Mouse (Mus musculus) heart, adult 2 months (tissue): ENCODE data around the gene Dexi. TPM values are rescaled to one million over a fixed set of nuclear protein-coding genes. Genes with fewer than 3 reads are reported as not detected.

Experiments used
- DNase-seq, 2 experiments: peaks; one replicate each; pipeline ENCODE4 v3.0.0; 2021
- H3K27ac ChIP-seq: fragments of 200-600 bp; 2 replicates; pipeline ENCODE4 v1.8.1; 2022
- H3K27me3 ChIP-seq: fragments of 200-500 bp; 2 replicates; pipeline ENCODE4 v1.6.1; 2012; ENCODE audit warnings: mild to moderate bottlenecking, low read length, inconsistent platforms, mixed read lengths; ENCODE audit not compliant: control insufficient read depth, insufficient read depth
- H3K36me3 ChIP-seq: fragments of 200-500 bp; 2 replicates; pipeline ENCODE4 v1.6.1; 2012; ENCODE audit warnings: low read length, inconsistent platforms; ENCODE audit not compliant: control insufficient read depth, insufficient read depth
- H3K4me1 ChIP-seq: fragments of 200-500 bp; 2 replicates; pipeline ENCODE4 v1.6.1; 2011; ENCODE audit warnings: low read length; ENCODE audit not compliant: control insufficient read depth, insufficient read depth
- H3K4me3 ChIP-seq: fragments of 200-600 bp; 2 replicates; pipeline ENCODE4 v1.8.1; 2022
- H3K79me2 ChIP-seq: fragments of 200-500 bp; replicated peaks from 2 replicates; pipeline ENCODE4 v1.6.1; 2012; ENCODE audit warnings: mild to moderate bottlenecking, inconsistent platforms, low read length, moderate library complexity, mixed read lengths; ENCODE audit not compliant: control insufficient read depth, insufficient read depth
- H3K9ac ChIP-seq: fragments of 200-500 bp; 2 replicates; pipeline ENCODE4 v1.6.1; 2012; ENCODE audit warnings: low read depth, mild to moderate bottlenecking, control low read depth, inconsistent platforms, low read length, mixed read lengths
- CTCF ChIP-seq: fragments of 200-600 bp; IDR thresholded peaks from 2 replicates; pipeline ENCODE4 v1.8.1; 2022; ENCODE audit warnings: antibody characterized with exemption, mild to moderate bottlenecking, moderate library complexity
- EP300 ChIP-seq: fragments of 200-500 bp; IDR thresholded peaks from 2 replicates; pipeline ENCODE4 v1.6.1; 2011; ENCODE audit warnings: low read depth, low read length, control low read depth; ENCODE audit not compliant: insufficient read depth
- POLR2A ChIP-seq: fragments of 200-500 bp; IDR thresholded peaks from 2 replicates; pipeline ENCODE4 v1.6.1; 2011; ENCODE audit warnings: mild to moderate bottlenecking, low read depth, low read length, control low read depth; ENCODE audit not compliant: insufficient read depth
- WGBS: fragments of 180-500 bp; shearing (Covaris S2); methylation state at CpG from one replicate; pipeline ENCODE4 v1.1.7; 2018; 5-methylcytosine and 5-hydroxymethylcytosine counted together
- intact Hi-C: fragments of 180-260 bp; cut with DNase I; formaldehyde crosslinking; loops from one replicate; pipeline ENCODE4 v1.15.1; 2025
- polyA plus RNA-seq: library from polyadenylated mRNA; depleted of rRNA; stranded (reverse); fragments of >200 nt; gene quantifications from 2 replicates; pipeline ENCODE4 v1.2.3, GENCODE M21; 2012
- total RNA-seq, 2 experiments: library from RNA; stranded (reverse); gene quantifications; 2 replicates each; pipeline ENCODE4 v1.2.3; 2021

Dexi gene
- total and polyA plus RNA-seq, 3 experiments, result 32.1 to 65.5 (median 41.1) TPM

DNA sequence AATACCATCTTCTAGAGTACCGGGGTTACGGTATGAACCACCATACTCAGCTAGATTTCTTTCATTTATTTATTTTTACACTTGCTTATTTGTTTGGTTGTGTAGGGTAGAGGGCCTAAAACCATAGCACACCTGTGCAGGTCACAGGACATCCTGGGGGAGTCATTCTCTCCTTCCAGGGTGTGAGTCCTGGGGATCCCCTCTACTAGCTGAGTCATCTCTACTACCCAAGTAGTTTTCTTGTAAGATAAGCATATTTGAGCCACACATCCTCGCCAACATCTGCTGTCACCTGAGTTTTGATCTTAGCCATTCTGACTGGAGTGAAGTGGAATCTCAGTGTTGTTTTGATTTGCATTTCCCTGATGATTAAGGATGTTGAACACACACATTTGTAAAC is 50.3 kb downstream of the Dexi start:
- Histone ChIP-seq H3K27me3 (no peaks in the 10 kb centered on the region; the same call in 1 of the 2 replicates), H3K4me1 (peaks cover 2% of the 10 kb centered on the region; the same call in 1 of the 2 replicates), H3K4me3 (no peak overlapping the region), H3K9ac (no peak overlapping the region), H3K27ac (no peak overlapping the region), H3K79me2 (no peaks in the 10 kb centered on the region), H3K36me3 (no peaks in the 10 kb centered on the region)
- no peak for DNase-seq
- TF ChIP-seq POLR2A (no peak), CTCF (no peak), EP300 (no peak)
- intact Hi-C loops, result no loop called here
- WGBS, result 81% methylated on average over 3 of the region's 3 CpGs

DNA sequence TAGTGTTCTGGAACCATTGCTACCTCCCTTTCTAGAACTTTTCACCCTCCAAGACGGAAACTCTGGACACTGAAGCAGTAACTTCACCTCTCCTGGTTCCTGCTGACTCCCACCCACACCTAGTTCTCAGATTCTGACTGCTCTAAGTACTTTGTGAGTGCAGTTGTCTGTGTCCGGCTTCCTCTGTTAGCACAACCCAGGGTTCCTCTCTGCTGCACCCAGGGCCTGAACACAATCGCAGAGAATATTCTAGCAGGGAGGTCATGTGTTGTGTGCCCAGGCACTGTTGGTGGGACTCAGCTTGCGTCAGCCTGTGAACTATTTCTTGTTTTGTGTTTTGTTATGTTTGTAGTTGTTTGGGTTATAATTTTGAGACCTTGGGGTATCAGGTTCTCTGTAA is 51.1 kb downstream of the Dexi start:
- H3K4me3 ChIP-seq, result no peak overlapping the region
- H3K4me1 ChIP-seq, result peaks cover 2% of the 10 kb centered on the region; the same call in 1 of the 2 replicates
- intact Hi-C loops, result no loop called here
- H3K36me3 ChIP-seq, result no peaks in the 10 kb centered on the region
- H3K27me3 ChIP-seq, result no peaks in the 10 kb centered on the region; the same call in 1 of the 2 replicates
- H3K27ac ChIP-seq, result no peak overlapping the region
- no peaks in the 10 kb centered on the region for H3K79me2 ChIP-seq
- H3K9ac ChIP-seq, result no peak overlapping the region
- DNase-seq, result no peak
- 85% methylated on average over 4 of the region's 4 CpGs for WGBS
- TF ChIP-seq EP300 (no peak), POLR2A (no peak), CTCF (no peak)

DNA sequence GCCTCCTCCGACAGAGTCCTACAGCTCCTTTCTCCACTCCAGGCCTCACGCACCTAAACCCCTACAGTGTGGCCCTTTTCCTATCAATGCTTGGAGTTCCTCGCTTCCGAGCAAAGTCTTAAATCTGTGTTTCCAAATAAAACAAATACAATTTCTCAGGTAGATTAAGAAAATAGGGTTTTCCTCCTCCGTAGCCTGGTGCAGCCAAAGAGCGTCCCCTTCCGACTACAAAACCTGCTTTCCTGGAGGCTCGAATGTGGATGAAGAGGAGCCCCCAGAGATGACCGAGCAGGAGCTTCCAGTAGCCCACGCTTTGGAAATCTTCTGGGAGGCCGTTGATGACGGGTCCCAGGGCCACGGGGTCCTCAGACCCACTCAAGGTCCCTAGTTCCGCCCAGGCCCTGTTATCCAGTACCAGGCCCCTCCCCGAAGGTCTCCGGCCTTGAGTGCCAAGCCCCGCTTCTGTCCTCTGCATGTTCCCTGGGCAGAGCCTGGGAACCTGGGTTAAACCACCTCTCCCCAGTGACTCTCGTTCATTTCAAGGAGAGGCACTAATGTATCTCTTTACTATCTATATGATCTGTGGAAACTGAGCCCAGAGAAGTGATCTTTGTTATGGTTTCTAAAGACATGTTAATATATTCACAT is 52.2 kb downstream of the Dexi start:
- intact Hi-C loops, result no loop called here

GRCm38 (mm10) chr16:10489904-10490457 is 52.9 kb downstream of the Dexi start:
- Histone ChIP-seq H3K27me3 (no peaks in the 10 kb centered on the region; the same call in 1 of the 2 replicates), H3K4me1 (peaks cover 2% of the 10 kb centered on the region; the same call in 1 of the 2 replicates), H3K36me3 (no peaks in the 10 kb centered on the region), H3K79me2 (no peaks in the 10 kb centered on the region), H3K4me3 (peak overlapping the region; percentile 29), H3K27ac (no peak overlapping the region), H3K9ac (peak overlapping the region; percentile 22; the same call in 1 of the 2 replicates)
- DNase-seq, result no peak
- intact Hi-C loops, result no loop called here
- TF ChIP-seq EP300, result no peak
- TF ChIP-seq CTCF, result no peak
- 11% methylated on average over 14 of the region's 14 CpGs for WGBS

More for the DNA sequence above, 52.2 kb downstream of the Dexi start:
- Histone ChIP-seq H3K9ac (no peak overlapping the region), H3K4me1 (peaks cover 2% of the 10 kb centered on the region; the same call in 1 of the 2 replicates), H3K79me2 (no peaks in the 10 kb centered on the region), H3K27me3 (no peaks in the 10 kb centered on the region; the same call in 1 of the 2 replicates), H3K27ac (no peak overlapping the region), H3K36me3 (no peaks in the 10 kb centered on the region), H3K4me3 (no peak overlapping the region)
- WGBS, result 82% methylated on average over 18 of the region's 18 CpGs
- no peak for TF ChIP-seq EP300
- no peak for TF ChIP-seq POLR2A
- DNase-seq, result no peak

DNA sequence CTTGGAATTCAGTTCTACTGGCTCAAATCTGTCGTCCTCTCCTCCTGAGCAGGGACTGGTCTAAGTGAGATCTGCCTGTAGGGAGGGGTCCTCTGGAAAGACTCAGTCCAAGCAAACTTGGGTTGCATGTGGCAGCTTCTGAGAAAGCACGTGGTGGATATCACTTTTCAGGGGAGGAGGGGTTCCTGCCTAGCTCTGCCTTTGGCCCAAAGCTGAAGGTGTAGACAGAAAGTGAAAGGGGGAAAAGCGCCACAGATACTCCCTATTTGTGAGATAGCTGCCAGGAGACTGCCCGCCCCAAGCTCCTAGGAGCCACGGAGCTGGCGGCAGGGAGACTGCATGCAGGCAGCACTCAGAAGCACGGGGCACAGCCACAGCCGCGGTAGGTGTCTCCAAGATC is 53.4 kb downstream of the Dexi start:
- 4% methylated on average over 9 of the region's 9 CpGs for WGBS
- Histone ChIP-seq H3K27ac (no peak overlapping the region), H3K27me3 (no peaks in the 10 kb centered on the region; the same call in 1 of the 2 replicates), H3K36me3 (no peaks in the 10 kb centered on the region), H3K79me2 (no peaks in the 10 kb centered on the region), H3K9ac (no peak overlapping the region), H3K4me3 (peak overlapping the region; percentile 29), H3K4me1 (peaks cover 2% of the 10 kb centered on the region; the same call in 1 of the 2 replicates)
- TF ChIP-seq POLR2A, result no peak
- no peak for TF ChIP-seq EP300
- no peak for TF ChIP-seq CTCF
- no peak for DNase-seq
- intact Hi-C loops, result no loop called here

DNA sequence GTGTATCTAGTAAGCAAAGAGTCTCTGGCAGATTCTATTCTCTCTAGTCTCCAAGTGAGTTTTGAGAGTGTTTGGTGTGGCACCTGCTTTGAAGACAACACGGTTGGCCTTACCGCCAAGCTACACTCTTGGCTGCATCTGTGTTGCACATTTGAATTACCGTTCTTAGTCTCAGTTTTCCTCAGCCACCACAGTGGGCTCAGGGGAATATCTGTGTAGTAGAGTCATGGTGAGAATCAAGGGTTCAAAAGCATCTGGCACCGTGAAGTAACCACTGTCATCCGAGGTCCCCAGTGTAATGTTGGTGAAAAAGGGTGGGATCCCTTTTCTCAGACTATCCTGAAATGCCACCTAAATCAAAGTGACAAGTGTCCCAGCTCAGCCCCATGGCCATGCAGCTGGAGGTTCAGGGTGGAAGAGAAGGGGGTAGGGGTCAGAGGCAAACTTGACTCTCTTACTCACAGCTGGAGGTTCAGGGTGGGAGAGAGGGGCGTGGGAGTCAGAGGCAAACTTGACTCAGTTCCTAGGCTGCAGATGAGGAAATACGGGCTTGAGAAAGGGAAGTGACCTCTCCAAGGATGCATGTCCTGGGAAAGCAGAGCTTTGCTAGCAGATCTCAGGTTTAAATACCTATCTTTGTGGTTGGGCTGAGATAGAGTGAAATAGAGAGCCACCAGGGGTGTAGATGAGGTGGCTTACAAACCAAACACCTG is 53.9 kb downstream of the Dexi start:
- TF ChIP-seq EP300 (no peak), POLR2A (no peak), CTCF (no peak)
- Histone ChIP-seq H3K4me3 (no peak overlapping the region), H3K36me3 (no peaks in the 10 kb centered on the region), H3K27ac (no peak overlapping the region), H3K9ac (no peak overlapping the region), H3K27me3 (no peaks in the 10 kb centered on the region; the same call in 1 of the 2 replicates), H3K79me2 (no peaks in the 10 kb centered on the region), H3K4me1 (peaks cover 2% of the 10 kb centered on the region; the same call in 1 of the 2 replicates)
- intact Hi-C loops, result no loop called here
- WGBS, result 66% methylated on average over 7 of the region's 7 CpGs
- no peak for DNase-seq
